Mouse (Mus musculus) hindbrain, embryonic 15.5 days (tissue): Measurements from ENCODE around the gene Atg16l1. TPM values are rescaled to one million over a fixed set of nuclear protein-coding genes. Genes with fewer than 3 reads are reported as not detected.
"Not testable (repeated sequence)": the region's sequence is repeated elsewhere in the genome, so short reads cannot be mapped to it uniquely, and the experiment has no call there.

Experiments
- ATAC-seq: fragments of 200-750 bp; cut with Nextera tagmentation; 2 replicates; pipeline ENCODE4 v1.8.0; 2017; ENCODE audit warnings: low read depth, moderate number of reproducible peaks, moderate TSS enrichment; ENCODE audit not compliant: low FRiP score
- H3K27ac ChIP-seq: fragments of 300-500 bp; sonication (generic); replicated peaks from 2 replicates; pipeline ENCODE4 v1.5.1; 2015; ENCODE audit warnings: mild to moderate bottlenecking, inconsistent platforms
- H3K27me3 ChIP-seq: fragments of 300-500 bp; sonication (generic); 2 replicates; pipeline ENCODE4 v1.6.1; 2015; ENCODE audit warnings: control low read depth, inconsistent platforms
- H3K36me3 ChIP-seq: fragments of 300-500 bp; sonication (generic); 2 replicates; pipeline ENCODE4 v1.6.1; 2015; ENCODE audit warnings: control low read depth, inconsistent platforms
- H3K4me1 ChIP-seq: fragments of 300-500 bp; sonication (generic); replicated peaks from 2 replicates; pipeline ENCODE4 v1.6.1; 2015; ENCODE audit warnings: control low read depth, inconsistent platforms
- H3K4me2 ChIP-seq: fragments of 300-500 bp; sonication (generic); 2 replicates; pipeline ENCODE4 v1.6.1; 2015; ENCODE audit warnings: moderate library complexity, mild to moderate bottlenecking, inconsistent platforms
- H3K4me3 ChIP-seq: fragments of 300-500 bp; sonication (generic); 2 replicates; pipeline ENCODE4 v1.5.1; 2015; ENCODE audit warnings: mild to moderate bottlenecking, inconsistent platforms
- H3K9ac ChIP-seq: fragments of 300-500 bp; sonication (generic); 2 replicates; pipeline ENCODE4 v1.6.1; 2015; ENCODE audit warnings: inconsistent platforms
- H3K9me3 ChIP-seq: fragments of 300-500 bp; sonication (generic); 2 replicates; pipeline ENCODE4 v1.6.1; 2016; ENCODE audit warnings: control low read depth, inconsistent platforms
- WGBS: fragments of 180-500 bp; shearing (Covaris S2); methylation state at CpG from one replicate; pipeline ENCODE4 v1.1.7; 2015; 5-methylcytosine and 5-hydroxymethylcytosine counted together
- polyA plus RNA-seq: library from polyadenylated mRNA; unstranded; fragments of >200 nt; fragmentation: Nextera tagmentation; extraction: Ambion mirVana; gene quantifications from 2 replicates; pipeline ENCODE4 v1.2.1, GENCODE M21; 2015

Gene Atg16l1
- polyA plus RNA-seq, 1 experiment from 2014 or later = 73.9 TPM

DNA sequence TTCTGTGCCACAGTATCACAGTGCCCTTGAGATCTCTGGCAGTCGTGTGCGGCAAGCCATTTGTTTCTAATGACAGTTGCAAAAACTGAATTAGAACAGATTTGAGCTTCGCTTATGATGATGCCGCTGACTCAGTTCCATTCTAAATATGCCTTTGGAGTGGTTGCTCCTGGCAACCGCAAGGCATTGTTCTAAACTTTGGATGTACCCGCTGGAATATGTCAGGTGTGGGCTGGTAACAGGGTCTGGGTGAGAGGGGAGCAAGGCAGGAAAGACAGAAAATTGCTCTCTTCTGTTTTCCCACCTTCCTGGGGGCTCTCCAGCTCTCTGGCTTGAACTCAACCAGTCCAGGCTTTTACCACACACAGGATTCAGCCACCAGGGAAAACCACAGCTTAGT lies 57.5 kb downstream of the Atg16l1 start:
- 59% methylated on average over 6 of the region's 6 CpGs for WGBS
- H3K9ac ChIP-seq = no peak overlapping the region
- no peaks in the 10 kb centered on the region for H3K36me3 ChIP-seq
- 0 out of 2 replicates have a peak, but pooled peaks cover 4% of the 10 kb centered on the region for H3K4me1 ChIP-seq
- ATAC-seq = no peak
- no peaks in the 10 kb centered on the region for H3K9me3 ChIP-seq
- no peak overlapping the region for H3K27ac ChIP-seq
- H3K27me3 ChIP-seq = no peaks in the 10 kb centered on the region
- H3K4me2 ChIP-seq = no peak overlapping the region
- no peak overlapping the region for H3K4me3 ChIP-seq

DNA sequence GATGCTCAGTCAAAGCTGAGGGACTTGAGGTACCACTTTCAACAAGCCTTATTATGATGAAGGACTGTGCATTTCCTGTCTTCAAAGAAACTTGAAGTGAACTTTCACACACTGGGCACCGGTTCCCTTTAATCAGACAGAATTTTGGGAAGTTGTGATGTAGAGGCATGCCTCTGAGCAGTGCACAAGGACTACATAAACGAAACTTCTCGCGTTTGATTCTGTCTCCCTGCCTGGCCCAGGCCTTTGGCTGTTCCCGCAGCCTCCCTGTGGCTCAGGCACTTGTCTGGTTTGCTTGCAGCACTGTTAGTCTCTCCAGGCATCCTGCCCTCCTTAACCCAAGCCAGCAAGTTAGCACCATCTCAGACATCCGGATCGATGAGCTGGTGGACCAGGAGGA lies 58.0 kb downstream of the Atg16l1 start:
- no peaks in the 10 kb centered on the region for H3K27me3 ChIP-seq
- H3K4me1 ChIP-seq = 0 out of 2 replicates have a peak, but pooled peaks cover 4% of the 10 kb centered on the region
- no peak overlapping the region for H3K4me2 ChIP-seq
- H3K36me3 ChIP-seq = no peaks in the 10 kb centered on the region
- no peak overlapping the region for H3K4me3 ChIP-seq
- no peak overlapping the region for H3K27ac ChIP-seq
- H3K9me3 ChIP-seq = no peaks in the 10 kb centered on the region
- 81% methylated on average over 7 of the region's 7 CpGs for WGBS
- no peak for ATAC-seq
- no peak overlapping the region for H3K9ac ChIP-seq

DNA sequence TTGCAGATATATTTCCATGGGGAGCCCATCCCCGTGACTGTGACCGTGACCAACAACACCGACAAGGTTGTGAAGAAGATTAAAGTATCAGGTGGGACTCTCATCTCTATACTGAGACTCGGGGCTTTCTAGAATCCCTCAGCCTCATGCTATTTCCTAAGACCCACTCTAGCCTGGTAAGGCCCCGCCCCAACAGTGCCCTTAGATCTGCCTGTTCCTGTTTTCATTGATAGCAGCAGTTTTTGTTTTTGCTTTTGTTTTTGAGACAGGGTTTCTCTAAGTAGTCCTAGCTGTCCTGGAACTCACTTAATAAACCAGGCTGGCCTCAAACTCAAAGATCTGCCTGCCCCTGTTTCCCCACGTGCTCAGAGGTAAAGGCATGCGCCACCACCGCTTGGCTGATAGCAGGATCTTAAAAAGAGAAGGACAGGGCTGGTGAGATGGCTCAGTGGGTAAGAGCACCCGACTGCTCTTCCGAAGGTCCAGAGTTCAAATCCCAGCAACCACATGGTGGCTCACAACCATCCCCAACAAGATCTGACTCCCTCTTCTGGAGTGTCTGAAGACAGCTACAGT lies 68.8 kb downstream of the Atg16l1 start:
- H3K27ac ChIP-seq = no peak overlapping the region
- H3K9ac ChIP-seq = no peak overlapping the region
- no peak overlapping the region for H3K4me2 ChIP-seq
- H3K27me3 ChIP-seq = no peaks in the 10 kb centered on the region
- WGBS = 92% methylated on average over 10 of the region's 10 CpGs
- no peaks in the 10 kb centered on the region for H3K9me3 ChIP-seq
- no peaks in the 10 kb centered on the region for H3K4me1 ChIP-seq
- H3K4me3 ChIP-seq = no peak overlapping the region
- ATAC-seq = no peak
- H3K36me3 ChIP-seq = no peaks in the 10 kb centered on the region

DNA sequence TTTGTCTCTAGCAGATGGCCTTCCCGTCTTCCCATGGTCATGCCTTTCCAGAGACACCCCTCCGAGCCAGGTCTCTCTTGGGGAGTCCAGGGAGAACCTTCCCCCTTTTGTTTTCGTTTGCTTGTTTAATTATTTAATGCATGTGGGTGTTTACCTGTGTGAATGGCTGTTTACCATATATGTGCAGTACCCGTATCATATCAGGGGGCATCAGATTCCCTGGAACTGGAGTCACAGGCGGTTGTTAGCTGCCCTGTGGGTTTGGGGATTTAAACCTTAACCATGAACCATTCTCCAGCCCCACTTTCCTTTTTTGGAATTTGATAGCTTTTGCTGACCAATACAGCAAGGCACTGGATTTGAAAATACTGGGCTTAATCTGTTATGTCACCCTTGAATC lies 69.6 kb downstream of the Atg16l1 start:
- Histone ChIP-seq H3K36me3 (no peaks in the 10 kb centered on the region), H3K27me3 (no peaks in the 10 kb centered on the region), H3K4me2 (no peak overlapping the region), H3K27ac (no peak overlapping the region), H3K4me1 (no peaks in the 10 kb centered on the region), H3K9ac (no peak overlapping the region), H3K4me3 (no peak overlapping the region), H3K9me3 (no peaks in the 10 kb centered on the region)
- 83% methylated on average over 5 of the region's 5 CpGs for WGBS
- no peak for ATAC-seq

DNA sequence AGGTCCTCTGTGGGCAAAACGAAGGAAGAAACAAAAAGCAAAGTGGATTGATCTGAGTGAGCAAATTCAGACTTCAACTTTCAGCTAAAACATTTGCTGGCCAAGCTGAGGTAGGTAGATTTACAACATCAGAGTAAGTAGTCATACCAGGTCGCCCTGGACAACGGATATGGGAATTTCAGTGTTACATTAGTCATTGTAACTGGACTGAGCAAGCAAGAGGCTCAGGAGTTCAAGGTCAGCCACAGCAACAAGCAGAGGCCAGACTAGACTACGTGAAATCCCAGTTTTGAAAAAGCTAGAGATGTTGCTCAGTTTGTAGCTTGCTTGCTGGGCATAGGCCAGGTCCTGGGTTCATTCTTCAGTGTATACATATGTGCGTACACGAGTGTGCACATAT lies 70.3 kb downstream of the Atg16l1 start:
- Histone ChIP-seq H3K4me2 (no peak overlapping the region), H3K27ac (no peak overlapping the region), H3K27me3 (no peaks in the 10 kb centered on the region), H3K9ac (no peak overlapping the region), H3K36me3 (no peaks in the 10 kb centered on the region), H3K9me3 (no peaks in the 10 kb centered on the region), H3K4me3 (no peak overlapping the region), H3K4me1 (no peaks in the 10 kb centered on the region)
- no peak for ATAC-seq
- 88% methylated on average over 6 of the region's 6 CpGs for WGBS

DNA sequence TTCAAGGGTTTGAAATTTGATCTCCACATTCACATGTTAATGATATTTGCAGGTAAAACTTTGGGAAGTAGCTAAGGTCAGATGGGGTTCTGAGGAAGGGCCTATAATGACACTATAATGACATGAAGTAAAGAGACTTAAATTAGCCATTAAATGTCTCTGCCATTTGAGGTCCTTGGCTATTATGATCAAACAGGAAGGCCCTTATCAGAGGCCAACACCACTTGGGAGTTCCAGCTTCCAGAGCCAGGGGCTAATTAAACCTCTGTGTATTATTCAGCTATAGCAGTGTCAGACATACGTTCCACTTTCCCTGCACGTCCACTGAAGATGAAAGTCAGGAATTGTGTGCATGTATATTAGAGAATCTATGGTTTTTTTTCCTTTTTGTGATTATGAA lies 70.8 kb downstream of the Atg16l1 start:
- no peak overlapping the region for H3K4me3 ChIP-seq
- H3K36me3 ChIP-seq = no peaks in the 10 kb centered on the region
- ATAC-seq = no peak
- no peak overlapping the region for H3K4me2 ChIP-seq
- 81% methylated on average over 2 of the region's 2 CpGs for WGBS
- H3K27me3 ChIP-seq = no peaks in the 10 kb centered on the region
- no peaks in the 10 kb centered on the region for H3K9me3 ChIP-seq
- no peak overlapping the region for H3K27ac ChIP-seq
- H3K9ac ChIP-seq = no peak overlapping the region
- H3K4me1 ChIP-seq = no peaks in the 10 kb centered on the region

DNA sequence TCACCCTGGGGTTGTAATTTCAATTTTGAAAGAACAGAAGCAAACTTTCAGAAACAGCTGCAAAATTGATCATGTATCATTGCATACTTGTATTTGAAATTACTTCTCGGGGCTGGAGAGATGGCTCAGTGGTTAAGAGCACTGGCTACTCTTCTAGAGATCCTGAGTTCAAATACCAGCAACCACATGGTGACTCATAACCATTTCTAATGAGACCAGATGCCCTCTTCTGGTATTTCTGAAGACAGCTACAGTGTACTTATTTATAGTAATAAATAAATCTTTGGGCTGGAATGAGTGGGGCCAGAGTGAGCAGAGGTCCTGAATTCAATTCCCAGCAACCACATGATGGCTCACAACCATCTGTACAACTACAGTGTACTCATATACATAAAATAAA lies 71.8 kb downstream of the Atg16l1 start:
- not testable (repeated sequence) for H3K27ac ChIP-seq, H3K27me3 ChIP-seq, H3K4me2 ChIP-seq, H3K4me3 ChIP-seq, H3K9ac ChIP-seq, H3K9me3 ChIP-seq, H3K4me1 ChIP-seq, H3K36me3 ChIP-seq, ATAC-seq
- 92% methylated on average over 1 of the region's 1 CpGs for WGBS

DNA sequence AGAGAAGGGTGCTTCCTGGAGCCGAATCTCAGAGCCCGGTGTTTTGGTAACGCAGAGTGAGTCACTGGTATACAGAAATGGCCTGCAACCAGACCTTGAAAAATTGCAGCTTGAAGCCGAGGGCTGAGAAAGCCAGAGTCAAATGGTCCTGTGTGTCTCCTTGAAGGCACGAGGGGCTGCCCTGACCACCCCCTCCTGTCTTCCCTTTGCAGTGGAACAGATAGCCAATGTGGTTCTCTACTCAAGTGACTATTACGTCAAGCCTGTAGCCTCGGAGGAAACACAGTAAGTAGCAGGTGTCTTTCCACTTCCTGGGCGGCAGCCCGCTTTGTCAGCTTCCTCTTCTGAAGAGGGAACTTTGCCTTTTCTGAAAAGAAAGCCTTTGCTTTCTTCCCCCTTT lies 72.5 kb downstream of the Atg16l1 start:
- ATAC-seq = no peak
- Histone ChIP-seq H3K4me1 (no peaks in the 10 kb centered on the region), H3K9ac (no peak overlapping the region), H3K4me3 (no peak overlapping the region), H3K27ac (no peak overlapping the region), H3K9me3 (no peaks in the 10 kb centered on the region), H3K27me3 (no peaks in the 10 kb centered on the region), H3K36me3 (no peaks in the 10 kb centered on the region), H3K4me2 (no peak overlapping the region)
- 81% methylated on average over 9 of the region's 9 CpGs for WGBS

DNA sequence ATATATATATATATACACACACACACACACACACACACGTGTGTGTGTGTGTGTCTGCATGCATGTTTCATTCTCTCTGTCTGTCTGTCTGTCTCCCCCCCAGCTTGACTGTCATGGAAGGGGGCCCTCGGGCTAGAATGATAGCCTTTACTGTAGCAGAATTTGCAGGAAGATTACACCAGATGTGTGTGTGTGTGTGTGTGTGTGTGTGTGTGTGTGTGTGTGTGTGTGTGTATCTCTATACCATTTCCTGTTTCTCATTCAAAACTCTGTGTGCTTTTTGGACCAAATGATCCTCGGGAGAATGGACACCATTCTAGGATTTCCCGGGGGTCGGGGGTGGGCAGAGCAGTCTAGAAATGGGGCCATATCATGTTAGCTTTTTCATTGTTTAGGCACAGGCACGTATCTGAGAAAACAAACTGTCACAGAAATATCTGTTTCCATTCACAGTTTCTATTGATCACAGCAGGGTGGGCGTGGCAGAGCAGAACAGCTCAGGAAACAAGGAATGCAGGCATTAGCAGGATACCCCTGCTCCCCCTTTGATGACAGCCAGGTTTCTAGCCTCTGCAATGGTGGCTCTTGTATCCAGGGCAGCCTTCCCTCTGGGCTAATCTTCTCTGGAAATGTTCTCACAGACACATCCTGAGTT lies 73.4 kb downstream of the Atg16l1 start:
- ATAC-seq = no peak
- Histone ChIP-seq H3K27ac (no peak overlapping the region), H3K4me3 (no peak overlapping the region), H3K4me2 (no peak overlapping the region), H3K9me3 (no peaks in the 10 kb centered on the region), H3K36me3 (no peaks in the 10 kb centered on the region), H3K4me1 (no peaks in the 10 kb centered on the region), H3K27me3 (no peaks in the 10 kb centered on the region), H3K9ac (no peak overlapping the region)
- WGBS = 43% methylated on average over 7 of the region's 7 CpGs

DNA sequence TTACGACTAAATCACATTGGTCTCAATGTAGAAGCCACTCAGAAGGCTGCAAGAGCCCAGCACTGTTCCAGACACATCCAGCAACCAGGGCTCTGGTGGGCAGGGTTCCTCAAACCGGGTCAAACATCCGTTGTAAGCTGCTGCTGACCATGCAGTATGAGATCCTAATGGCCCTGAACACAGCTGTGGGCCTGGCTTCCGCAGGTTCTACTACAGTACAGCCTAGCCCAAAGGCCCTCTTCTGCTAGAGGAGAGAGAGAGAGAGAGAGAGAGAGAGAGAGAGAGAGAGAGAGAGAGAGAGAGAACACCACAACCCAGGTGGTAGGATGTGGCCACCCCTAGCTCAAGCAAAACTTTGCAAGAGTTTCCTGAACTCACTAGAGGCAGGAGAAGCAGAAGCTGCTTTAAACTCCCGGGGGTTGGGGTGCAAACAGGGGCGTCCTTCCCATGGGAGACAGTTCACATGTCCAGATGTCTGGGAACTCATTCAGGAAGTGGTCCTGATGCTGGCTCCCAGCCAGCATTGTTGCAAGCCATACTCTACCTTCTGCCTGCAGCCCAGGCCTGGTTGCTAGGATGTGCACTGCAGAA lies 74.0 kb downstream of the Atg16l1 start:
- H3K27me3 ChIP-seq = no peaks in the 10 kb centered on the region
- no peak for ATAC-seq
- H3K4me2 ChIP-seq = no peak overlapping the region
- H3K36me3 ChIP-seq = no peaks in the 10 kb centered on the region
- H3K4me1 ChIP-seq = no peaks in the 10 kb centered on the region
- H3K4me3 ChIP-seq = no peak overlapping the region
- no peaks in the 10 kb centered on the region for H3K9me3 ChIP-seq
- no peak overlapping the region for H3K27ac ChIP-seq
- H3K9ac ChIP-seq = no peak overlapping the region
- WGBS = 61% methylated on average over 6 of the region's 6 CpGs

DNA sequence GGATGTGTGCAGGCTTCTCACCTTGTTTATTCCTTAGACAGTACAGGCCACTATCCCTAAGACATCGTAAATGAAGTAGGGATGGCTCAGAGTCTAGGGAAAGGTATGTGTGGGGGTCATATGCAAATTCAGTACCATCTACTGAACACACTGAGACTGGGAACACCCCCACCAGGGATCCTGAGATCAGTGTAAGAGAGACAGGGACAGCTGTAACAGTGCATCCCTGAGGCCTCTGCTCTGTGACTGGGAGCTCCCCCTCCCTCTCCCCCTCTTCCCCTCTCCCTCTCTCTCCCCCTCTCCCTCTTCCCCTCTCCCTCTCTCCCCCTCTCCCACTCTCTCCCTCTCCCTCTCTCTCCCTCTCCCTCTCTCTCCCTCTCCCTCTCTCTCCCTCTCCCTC lies 80.8 kb downstream of the Atg16l1 start:
- Histone ChIP-seq H3K9ac (no peak overlapping the region), H3K27me3 (no peaks in the 10 kb centered on the region), H3K36me3 (no peaks in the 10 kb centered on the region), H3K4me2 (no peak overlapping the region), H3K4me3 (no peak overlapping the region), H3K9me3 (no peaks in the 10 kb centered on the region), H3K27ac (no peak overlapping the region), H3K4me1 (no peaks in the 10 kb centered on the region)
- ATAC-seq = no peak
- 76% methylated on average over 1 of the region's 1 CpGs for WGBS

DNA sequence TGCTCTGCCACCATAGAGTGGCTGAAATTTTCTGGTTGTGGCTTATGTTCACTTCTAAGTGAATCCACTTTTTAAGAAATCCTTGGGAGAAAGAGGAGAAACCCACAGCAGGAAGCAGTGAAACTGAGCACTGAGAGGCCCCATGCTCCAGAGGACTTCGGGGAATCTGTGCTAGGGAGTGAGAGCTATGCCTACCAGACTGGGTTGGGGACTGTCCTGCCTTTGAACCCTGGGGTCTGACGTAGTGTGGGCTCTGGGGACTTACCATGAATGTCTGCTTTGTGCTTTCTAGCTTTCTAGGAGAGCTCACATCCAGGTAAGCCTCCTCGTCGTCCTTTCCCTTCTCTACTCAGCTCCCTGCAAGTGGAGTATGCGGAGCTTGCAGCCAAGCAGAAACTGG lies 81.3 kb downstream of the Atg16l1 start:
- Histone ChIP-seq H3K27me3 (no peaks in the 10 kb centered on the region), H3K27ac (no peak overlapping the region), H3K9me3 (no peaks in the 10 kb centered on the region), H3K4me2 (no peak overlapping the region), H3K4me3 (no peak overlapping the region), H3K36me3 (no peaks in the 10 kb centered on the region), H3K4me1 (no peaks in the 10 kb centered on the region), H3K9ac (no peak overlapping the region)
- ATAC-seq = no peak
- 49% methylated on average over 5 of the region's 5 CpGs for WGBS
